Mouse (Mus musculus): ENCODE measurements at regions not wholly inside any gene's neighbourhood (a gene's known extent, or its start where the extent isn't known, plus 50 kb on each side); places are given as distances from the start of the nearest gene placed in this dataset.

DNA sequence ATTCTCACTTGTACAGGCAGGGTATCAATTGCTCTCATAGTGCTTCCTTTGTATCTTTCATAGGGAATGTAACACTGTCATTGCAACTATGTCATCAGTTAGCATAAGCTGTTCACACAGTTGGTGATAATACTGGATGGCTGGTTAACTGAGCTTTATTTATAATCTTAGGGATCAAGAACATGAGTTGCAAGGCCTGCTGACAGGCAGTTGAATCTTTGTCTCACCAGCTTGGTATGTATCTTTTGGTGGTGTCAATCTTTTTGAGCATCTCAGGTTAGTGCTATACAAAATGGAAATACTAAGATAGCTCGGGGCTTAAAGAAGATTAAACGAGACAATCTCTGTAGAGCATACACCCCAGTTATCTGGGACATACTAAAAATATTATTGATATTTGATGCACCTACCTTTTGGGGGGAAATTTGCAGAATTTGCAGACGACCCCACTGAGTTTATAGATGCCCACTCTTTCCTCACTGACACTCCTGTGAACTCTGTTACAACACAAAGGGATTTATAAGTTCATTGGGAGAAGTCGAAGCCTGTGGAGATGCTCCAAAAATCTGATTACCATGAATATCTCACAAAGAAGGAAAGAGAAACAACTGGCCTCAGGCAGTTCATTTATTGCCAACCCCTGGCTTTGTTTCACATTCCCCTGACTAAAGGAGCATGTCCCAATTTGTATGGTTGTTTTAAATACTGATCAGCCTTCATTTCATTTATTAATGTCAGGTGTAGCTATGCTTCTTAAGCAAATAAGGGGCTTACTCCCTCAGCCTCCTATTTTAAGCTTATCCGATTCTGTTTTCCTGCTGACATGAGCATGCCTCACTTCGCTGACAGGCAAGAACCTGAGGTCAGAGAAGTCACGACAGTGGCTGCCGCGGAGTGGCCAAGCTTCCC, 193.5 kb downstream of the Fndc1 start:
- no peak for DNase-seq (ENCODE audit: low spot score in 2 of 2)

GRCm38 (mm10) chr17:7625746-7626145, 201.4 kb downstream of the Fndc1 start:
- no peak for DNase-seq (ENCODE audit: low spot score in 2 of 2)

DNA sequence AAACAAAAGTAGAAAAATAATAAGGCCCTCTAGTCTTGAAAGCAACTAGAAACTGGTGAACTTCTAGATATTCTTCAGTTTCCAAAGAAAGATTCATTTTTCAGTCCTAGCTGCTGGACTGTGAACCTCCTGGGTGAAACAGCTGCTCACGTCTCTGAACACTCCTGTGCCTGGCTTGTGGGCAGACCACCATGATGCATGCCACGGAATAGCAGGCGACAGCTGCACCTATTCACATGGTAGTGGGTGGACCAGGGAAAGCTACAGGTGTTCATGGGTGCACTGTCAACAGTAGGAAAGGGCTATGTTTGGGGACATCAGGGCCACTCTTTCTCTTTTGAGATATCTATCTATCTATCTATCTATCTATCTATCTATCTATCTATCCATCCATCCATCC, 203.7 kb downstream of the Fndc1 start:
- DNase-seq (ENCODE audit: low spot score in 2 of 2) = no peak

GRCm38 (mm10) chr17:7621262-7621661, 205.8 kb downstream of the Fndc1 start:
- no peak for DNase-seq (ENCODE audit: low spot score in 2 of 2)

GRCm38 (mm10) chr17:7620166-7620565, 206.9 kb downstream of the Fndc1 start:
- DNase-seq (ENCODE audit: low spot score in 2 of 2) = no peak

DNA sequence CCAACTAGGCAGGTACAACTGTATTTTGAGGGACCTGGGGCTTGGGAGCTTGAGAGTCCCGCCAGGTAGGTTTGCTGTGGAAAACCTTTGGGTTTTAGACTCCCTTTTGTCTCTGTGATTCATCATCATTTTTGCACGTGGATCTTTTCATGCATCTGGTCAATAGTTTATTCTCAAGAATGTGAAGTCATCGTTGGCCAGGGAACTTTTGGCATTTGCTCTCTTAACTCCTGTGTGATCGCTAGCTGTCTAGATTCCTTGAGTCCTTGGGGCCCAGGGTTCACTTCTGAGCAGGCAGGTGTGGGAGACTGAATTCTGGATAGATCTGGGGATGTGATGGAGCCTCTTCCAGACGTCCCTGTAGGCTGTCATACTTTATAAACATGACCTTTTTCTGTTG, 207.5 kb downstream of the Fndc1 start:
- no peak for DNase-seq (ENCODE audit: low spot score in 2 of 2)

- no peak for DNase-seq (ENCODE audit: low spot score in 2 of 2)
Measured at GRCm38 (mm10) chr17:7608046-7608445, 219.1 kb downstream of the Fndc1 start.

- DNase-seq (ENCODE audit: low spot score in 2 of 2) = no peak
Measured at GRCm38 (mm10) chr17:7607431-7607830, 219.7 kb downstream of the Fndc1 start.

DNA sequence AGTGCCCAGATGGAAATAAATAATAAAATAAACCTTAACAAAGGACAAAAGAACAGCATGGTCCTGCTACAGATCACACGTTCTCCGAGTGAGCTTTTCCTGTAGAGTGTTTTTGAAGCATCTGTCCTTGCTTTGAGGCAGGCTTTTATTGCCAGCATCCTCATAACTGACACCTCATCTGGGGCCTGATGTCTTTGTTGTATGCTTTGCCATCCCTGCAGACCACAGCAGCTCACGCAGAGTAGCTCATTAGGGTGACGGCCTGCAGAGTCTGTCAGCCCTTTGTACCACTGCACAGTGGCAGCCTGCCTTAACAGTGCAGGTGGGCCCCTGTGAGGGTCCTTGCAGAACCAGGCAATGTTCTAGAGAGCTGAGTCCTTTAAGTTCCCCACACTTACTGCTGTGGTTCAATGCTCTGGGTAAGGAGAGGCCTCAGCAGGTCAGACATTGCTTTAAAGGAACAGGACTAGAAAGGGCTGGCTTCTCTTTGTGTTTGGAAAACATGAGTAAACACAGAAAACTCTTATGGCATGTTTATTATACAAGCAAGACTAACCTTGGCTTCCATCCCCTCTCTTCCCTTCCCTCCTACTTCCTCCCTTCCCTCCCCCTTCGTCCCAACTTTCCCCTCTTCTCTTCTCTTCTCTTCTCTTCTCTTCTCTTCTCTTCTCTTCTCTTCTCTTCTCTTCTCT, 219.7 kb upstream of the Unc93a2 start:
- DNase-seq (ENCODE audit: low spot score in 2 of 2) = no peak

DNA sequence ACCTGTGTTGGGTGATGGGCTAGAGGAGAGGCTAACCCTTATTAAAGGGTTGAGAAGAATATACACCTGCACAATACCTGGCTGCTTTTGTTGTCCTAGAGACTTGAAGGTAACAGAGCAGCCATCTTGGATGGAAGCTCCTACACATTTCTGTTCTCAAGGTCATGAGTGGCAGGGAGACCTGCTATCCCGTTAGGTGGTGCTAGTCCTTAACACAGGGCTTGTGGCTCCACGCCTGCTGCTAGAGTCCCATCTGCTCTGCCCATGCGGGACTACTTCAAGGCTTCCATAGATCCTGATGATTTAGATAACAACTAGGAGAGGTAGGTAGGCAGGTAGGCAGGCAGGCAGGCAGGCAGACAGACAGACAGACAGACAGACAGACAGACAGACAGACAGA, 218.8 kb upstream of the Unc93a2 start:
- no peak for DNase-seq (ENCODE audit: low spot score in 2 of 2)

DNA sequence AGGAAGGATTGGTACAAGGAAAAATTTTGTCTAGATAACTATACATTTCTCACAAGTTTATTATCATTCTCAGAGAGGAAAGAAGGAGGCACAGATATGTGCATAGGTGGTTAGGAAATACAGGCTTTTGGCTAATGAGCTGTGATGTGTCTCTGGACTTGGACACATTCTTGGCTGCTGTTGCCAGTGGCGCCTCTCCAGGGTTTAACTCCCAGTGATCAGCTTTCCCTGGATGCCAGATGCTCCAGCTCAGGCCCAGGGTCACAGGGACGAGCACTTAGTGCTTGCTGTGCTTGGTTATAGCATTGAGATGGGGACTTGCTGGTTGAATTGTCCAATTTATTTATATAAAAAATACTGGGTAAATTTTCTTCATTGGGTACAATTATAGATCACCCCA, 215.3 kb upstream of the Unc93a2 start:
- DNase-seq (ENCODE audit: low spot score in 2 of 2) = no peak

GRCm38 (mm10) chr17:7597481-7597880, 212.2 kb upstream of the Unc93a2 start:
- DNase-seq (ENCODE audit: low spot score in 2 of 2) = no peak

GRCm38 (mm10) chr17:7594801-7595200, 209.5 kb upstream of the Unc93a2 start:
- DNase-seq (ENCODE audit: low spot score in 2 of 2) = no peak

GRCm38 (mm10) chr17:7592491-7592890, 207.2 kb upstream of the Unc93a2 start:
- no peak for DNase-seq (ENCODE audit: low spot score in 2 of 2)

DNA sequence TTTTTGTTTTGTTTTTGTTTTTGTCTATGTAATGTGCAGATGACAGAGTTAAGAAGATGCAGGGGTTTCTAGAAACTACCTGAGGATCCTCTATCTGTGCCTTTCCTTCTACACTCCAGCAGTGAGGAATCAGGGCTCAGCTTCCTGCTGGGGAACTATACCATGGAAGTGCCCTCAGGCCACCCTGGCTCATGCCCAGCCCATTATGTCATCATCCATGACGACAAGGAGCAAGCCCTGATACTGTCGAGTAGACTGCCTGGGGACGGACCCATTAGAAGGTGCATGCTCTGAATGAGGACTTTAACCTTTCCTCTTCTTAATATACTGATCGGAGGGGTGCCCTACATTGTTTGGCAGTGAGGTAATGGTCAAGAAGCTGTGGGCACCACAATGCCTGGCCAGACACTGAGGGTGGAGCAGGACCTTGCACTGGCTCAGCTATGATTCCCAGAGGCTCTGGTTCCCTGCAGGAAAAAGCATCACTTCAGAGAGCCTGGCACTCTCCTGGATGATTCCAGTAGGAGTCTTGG, 197.7 kb upstream of the Unc93a2 start:
- DNase-seq (ENCODE audit: low spot score in 2 of 2) = no peak

GRCm38 (mm10) chr17:7579031-7579430, 193.8 kb upstream of the Unc93a2 start:
- no peak for DNase-seq (ENCODE audit: low spot score in 2 of 2)

DNA sequence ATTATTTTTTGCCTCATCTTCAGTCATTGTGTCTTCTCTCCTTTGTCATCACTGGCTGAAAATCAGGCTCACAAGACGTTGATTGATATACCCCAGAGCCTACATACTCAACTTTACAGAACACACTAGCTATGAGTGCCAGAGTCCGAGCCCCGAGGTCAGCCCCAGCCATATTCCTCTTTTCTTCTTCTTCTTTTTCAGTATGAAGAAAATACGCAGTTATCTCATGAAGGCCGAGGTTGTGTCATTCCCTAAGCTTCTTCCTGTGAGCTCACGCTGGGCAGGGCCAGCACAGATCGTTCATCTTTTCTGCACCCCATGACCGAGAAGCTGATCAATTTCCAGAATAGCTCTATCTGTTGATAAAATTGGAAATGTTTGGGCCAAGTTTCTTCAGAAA, 192.7 kb upstream of the Unc93a2 start:
- no peak for DNase-seq (ENCODE audit: low spot score in 2 of 2)

- DNase-seq (ENCODE audit: low spot score in 2 of 2) = peak in 1 of 2 experiments; percentile 2
Measured at GRCm38 (mm10) chr17:7577227-7577626, 192.0 kb upstream of the Unc93a2 start.

DNA sequence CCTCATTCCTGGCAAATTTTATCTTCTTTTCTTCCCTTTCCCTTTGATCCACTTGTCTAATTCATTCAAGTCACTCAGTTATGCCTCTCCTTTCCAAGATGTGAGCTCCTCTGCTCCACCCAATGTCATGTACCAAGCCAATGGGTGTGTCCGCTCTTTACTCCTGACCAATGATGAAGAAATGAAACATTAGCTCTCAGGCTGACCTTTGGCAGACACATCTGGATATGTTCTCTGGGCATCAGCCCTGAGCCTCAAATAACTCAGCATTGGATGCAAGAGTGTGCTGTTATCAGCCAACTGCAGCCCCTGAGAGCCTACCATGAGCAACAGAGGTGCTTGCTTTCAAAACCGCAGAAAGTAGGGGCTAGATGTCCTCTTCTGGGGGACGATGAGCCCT, 186.2 kb upstream of the Unc93a2 start:
- no peak for DNase-seq (ENCODE audit: low spot score in 2 of 2)

DNA sequence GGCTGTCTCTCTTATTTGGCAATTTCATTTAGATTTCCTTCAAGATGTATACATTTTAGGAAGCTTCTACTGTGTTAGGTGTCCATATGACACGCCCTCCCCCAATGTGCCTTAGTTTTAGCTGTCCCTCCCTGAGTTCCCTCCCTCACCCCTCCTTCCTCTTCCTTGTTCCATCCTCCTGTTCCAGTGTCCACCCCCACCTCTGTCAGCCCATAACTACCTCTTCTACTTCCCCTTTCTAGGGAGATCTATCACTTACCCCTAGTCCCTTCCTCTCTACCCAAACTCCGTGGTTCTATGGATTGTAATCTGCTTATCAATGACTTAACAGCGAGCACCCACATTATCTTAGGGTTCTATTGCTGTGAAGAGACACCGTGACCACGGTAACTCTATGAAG, 183.2 kb upstream of the Unc93a2 start:
- DNase-seq (ENCODE audit: low spot score in 2 of 2) = no peak

DNA sequence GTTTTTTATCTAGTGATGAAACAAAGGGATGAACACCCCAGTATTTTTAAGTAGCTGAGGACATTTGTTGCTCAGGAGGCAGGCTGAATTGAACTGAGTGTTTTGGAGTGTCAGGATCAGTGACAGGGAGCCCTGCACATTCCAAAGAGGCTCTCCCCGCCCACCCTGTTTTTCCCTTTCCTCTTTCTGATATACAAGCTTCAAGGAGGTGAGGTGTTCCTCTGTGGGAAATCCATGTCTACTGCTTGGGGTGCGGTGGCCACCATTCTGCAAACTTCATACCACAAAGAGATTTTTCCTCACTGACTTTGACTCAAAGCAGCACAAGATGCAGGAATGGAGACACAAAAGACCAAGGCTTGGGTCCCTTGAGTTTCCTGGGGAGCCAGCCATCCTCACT, 180.5 kb upstream of the Unc93a2 start:
- no peak for DNase-seq (ENCODE audit: low spot score in 2 of 2)

GRCm38 (mm10) chr17:7562940-7563339, 177.7 kb upstream of the Unc93a2 start:
- no peak for DNase-seq (ENCODE audit: low spot score in 2 of 2)

GRCm38 (mm10) chr17:7548456-7548855, 163.2 kb upstream of the Unc93a2 start:
- DNase-seq (ENCODE audit: low spot score in 2 of 2) = no peak
